Mouse (Mus musculus) G1E (cell line): ENCODE measurements around the gene Pck1.

Source experiments
- CTCF ChIP-seq: IDR thresholded peaks from 2 replicates; pipeline ENCODE4 v1.5.1; 2012; ENCODE audit warnings: low read depth, low read length, inconsistent platforms, mixed read lengths
- GATA1 ChIP-seq: IDR thresholded peaks from 2 replicates; pipeline ENCODE4 v1.6.1; 2012; ENCODE audit warnings: borderline replicate concordance, low read length, inconsistent platforms, mixed read lengths
- GATA2 ChIP-seq: IDR thresholded peaks from 2 replicates; pipeline ENCODE4 v1.6.1; 2012; ENCODE audit warnings: low read depth, low read length, inconsistent platforms, borderline replicate concordance
- TAL1 ChIP-seq: conservative IDR thresholded peaks from 2 replicates; pipeline ENCODE4 v1.6.1; 2012; ENCODE audit warnings: low read depth, low read length, inconsistent platforms, mixed read lengths

GRCm38 (mm10) chr2:173143611-173144010 lies 9.2 kb upstream of the Pck1 start:
- TF ChIP-seq CTCF (no peak), TAL1 (no peak), GATA1 (no peak), GATA2 (no peak)
